Mouse (Mus musculus) kidney, adult 2 months (tissue): ENCODE measurements around the gene Spink2.

ENCODE experiments used
- CTCF ChIP-seq: fragments of 200-500 bp; conservative IDR thresholded peaks from 2 replicates; pipeline ENCODE4 v1.5.1; 2011; ENCODE audit warnings: low read depth, mild to moderate bottlenecking, control low read depth, low read length, moderate library complexity, mixed read lengths; ENCODE audit not compliant: insufficient read depth, insufficient read length
- POLR2A ChIP-seq: fragments of 200-500 bp; IDR thresholded peaks from one replicate; pipeline ENCODE4 v1.6.1; 2011; ENCODE audit warnings: low read depth, low read length, control low read depth

- TF ChIP-seq POLR2A (no peak), CTCF (peak; percentile 42)
Measured at GRCm38 (mm10) chr5:77217211-77217610, 5.9 kb upstream of the Spink2 start.
